Mouse (Mus musculus): ENCODE measurements at regions not wholly inside any gene's neighbourhood (a gene's known extent, or its start where the extent isn't known, plus 50 kb on each side); places are given as distances from the start of the nearest gene placed in this dataset.

- DNase-seq (ENCODE audit: low read depth, low spot score), result peak; percentile 79
These were observed 61.0 kb upstream of the Lpcat1 start for GRCm38 (mm10) chr13:73405720-73406629.

GRCm38 (mm10) chr13:73400921-73401320 is 66.1 kb upstream of the Lpcat1 start:
- no peak for DNase-seq (ENCODE audit: low read depth, low spot score)

GRCm38 (mm10) chr13:73397033-73397432 is 68.7 kb upstream of the Ndufs6 start:
- DNase-seq (ENCODE audit: low read depth, low spot score), result no peak

GRCm38 (mm10) chr13:73395856-73396255 is 67.5 kb upstream of the Ndufs6 start:
- DNase-seq (ENCODE audit: low read depth, low spot score), result no peak

GRCm38 (mm10) chr13:73389051-73389450 is 60.7 kb upstream of the Ndufs6 start:
- no peak for DNase-seq (ENCODE audit: low read depth, low spot score)

GRCm38 (mm10) chr13:73383585-73383984 is 55.2 kb upstream of the Ndufs6 start:
- peak; percentile 64 for DNase-seq (ENCODE audit: low read depth, low spot score)
